Mouse (Mus musculus): ENCODE data around the gene Tnni2. TPM values are rescaled to one million over a fixed set of nuclear protein-coding genes. Genes with fewer than 3 reads are reported as not detected.

Gene Tnni2
- polyA plus RNA-seq, 1 experiment from 2014 or later: 1.2 TPM

GRCm38 (mm10) chr7:142449038-142449617 is 7.5 kb downstream of the Tnni2 start:
- DNase-seq (ENCODE audit: low spot score): no peak
- Histone ChIP-seq H3K27ac (no peak overlapping the region), H3K27me3 (ENCODE audit: insufficient read depth, poor library complexity, severe bottlenecking) (no peaks in the 10 kb centered on the region), H3K9me3 (no peaks in the 10 kb centered on the region), H3K4me1 (replicated peaks) (peaks cover 4% of the 10 kb centered on the region; the same call in 1 of the 2 replicates), H3K4me3 (no peak overlapping the region), H3K36me3 (no peaks in the 10 kb centered on the region)
- WGBS: 80% methylated on average over 6 of the region's 6 CpGs

GRCm38 (mm10) chr7:142454706-142455105 is 13.1 kb downstream of the Tnni2 start:
- Histone ChIP-seq H3K4me3 (no peak overlapping the region), H3K9me3 (no peaks in the 10 kb centered on the region), H3K27ac (peak overlapping the region; percentile 86), H3K36me3 (no peaks in the 10 kb centered on the region), H3K27me3 (ENCODE audit: insufficient read depth, poor library complexity, severe bottlenecking) (no peaks in the 10 kb centered on the region), H3K4me1 (replicated peaks) (peaks cover 53% of the 10 kb centered on the region)
- 15% methylated on average over 1 of the region's 1 CpGs for WGBS
- no peak for DNase-seq (ENCODE audit: low spot score)

- peak overlapping the region; percentile 86 for H3K27ac ChIP-seq
- no peak for DNase-seq (ENCODE audit: low spot score)
- H3K4me1 ChIP-seq (replicated peaks): peaks cover 53% of the 10 kb centered on the region
- H3K4me3 ChIP-seq: no peak overlapping the region
- H3K9me3 ChIP-seq: no peaks in the 10 kb centered on the region
- 42% methylated on average over 2 of the region's 2 CpGs for WGBS
- no peaks in the 10 kb centered on the region for H3K27me3 ChIP-seq (ENCODE audit: insufficient read depth, poor library complexity, severe bottlenecking)
- no peaks in the 10 kb centered on the region for H3K36me3 ChIP-seq
Measured at GRCm38 (mm10) chr7:142455251-142455650, 13.6 kb downstream of the Tnni2 start.

GRCm38 (mm10) chr7:142456806-142457205 is 15.2 kb downstream of the Tnni2 start:
- WGBS: 67% methylated on average over 3 of the region's 3 CpGs
- no peak overlapping the region for H3K4me3 ChIP-seq
- DNase-seq (ENCODE audit: low spot score): no peak
- no peaks in the 10 kb centered on the region for H3K36me3 ChIP-seq
- H3K27ac ChIP-seq: peak overlapping the region; percentile 86
- peaks cover 53% of the 10 kb centered on the region for H3K4me1 ChIP-seq (replicated peaks)
- no peaks in the 10 kb centered on the region for H3K27me3 ChIP-seq (ENCODE audit: insufficient read depth, poor library complexity, severe bottlenecking)
- H3K9me3 ChIP-seq: no peaks in the 10 kb centered on the region

GRCm38 (mm10) chr7:142457227-142457811 is 15.7 kb downstream of the Tnni2 start:
- WGBS: 33% methylated on average over 3 of the region's 3 CpGs
- Histone ChIP-seq H3K27ac (peak overlapping the region; percentile 86), H3K4me3 (no peak overlapping the region), H3K4me1 (replicated peaks) (peaks cover 53% of the 10 kb centered on the region), H3K9me3 (no peaks in the 10 kb centered on the region), H3K27me3 (ENCODE audit: insufficient read depth, poor library complexity, severe bottlenecking) (no peaks in the 10 kb centered on the region), H3K36me3 (no peaks in the 10 kb centered on the region)
- peak; percentile 43 for DNase-seq (ENCODE audit: low spot score)

- H3K27me3 ChIP-seq (ENCODE audit: insufficient read depth, poor library complexity, severe bottlenecking): no peaks in the 10 kb centered on the region
- peak overlapping the region; percentile 86 for H3K27ac ChIP-seq
- DNase-seq (ENCODE audit: low spot score): peak; percentile 49
- H3K4me3 ChIP-seq: no peak overlapping the region
- H3K4me1 ChIP-seq (replicated peaks): peaks cover 53% of the 10 kb centered on the region
- 35% methylated on average over 2 of the region's 2 CpGs for WGBS
- H3K9me3 ChIP-seq: no peaks in the 10 kb centered on the region
- H3K36me3 ChIP-seq: no peaks in the 10 kb centered on the region
Measured at GRCm38 (mm10) chr7:142458026-142458425, 16.4 kb downstream of the Tnni2 start.

- no peaks in the 10 kb centered on the region for H3K9me3 ChIP-seq
- no peak overlapping the region for H3K4me3 ChIP-seq
- 85% methylated on average over 5 of the region's 5 CpGs for WGBS
- DNase-seq (ENCODE audit: low spot score): peak; percentile 3
- peaks cover 52% of the 10 kb centered on the region for H3K4me1 ChIP-seq (replicated peaks)
- H3K27me3 ChIP-seq (ENCODE audit: insufficient read depth, poor library complexity, severe bottlenecking): no peaks in the 10 kb centered on the region
- no peaks in the 10 kb centered on the region for H3K36me3 ChIP-seq
- H3K27ac ChIP-seq: peak overlapping the region; percentile 86
Measured at GRCm38 (mm10) chr7:142458676-142459298, 17.2 kb downstream of the Tnni2 start.

- Histone ChIP-seq H3K36me3 (no peaks in the 10 kb centered on the region), H3K9me3 (no peaks in the 10 kb centered on the region), H3K27me3 (ENCODE audit: insufficient read depth, poor library complexity, severe bottlenecking) (no peaks in the 10 kb centered on the region), H3K4me3 (no peak overlapping the region), H3K4me1 (replicated peaks) (peaks cover 48% of the 10 kb centered on the region), H3K27ac (peak overlapping the region; percentile 86)
- WGBS: 89% methylated on average over 2 of the region's 2 CpGs
- no peak for DNase-seq (ENCODE audit: low spot score)
Measured at GRCm38 (mm10) chr7:142459299-142459691, 17.7 kb downstream of the Tnni2 start.

- WGBS: 91% methylated on average over 7 of the region's 7 CpGs
- Histone ChIP-seq H3K27ac (peak within 1 kb of the TSS; percentile 86), H3K27me3 (ENCODE audit: insufficient read depth, poor library complexity, severe bottlenecking) (0 out of 2 replicates have a peak, but pooled peaks cover 4% of the 10 kb centered on the region), H3K4me1 (replicated peaks) (peaks cover 34% of the 10 kb centered on the region), H3K36me3 (no peaks in the 10 kb centered on the region), H3K4me3 (no peak within 1 kb of the TSS), H3K9me3 (no peaks in the 10 kb centered on the region)
- DNase-seq (ENCODE audit: low spot score): no peak
Measured at GRCm38 (mm10) chr7:142460636-142461077, 19.0 kb downstream of the Tnni2 start, which contains the start of gene Lsp1. Gene Lsp1, plus strand, starts transcription at chr7:142460809.

- Histone ChIP-seq H3K4me3 (no peak overlapping the region), H3K4me1 (replicated peaks) (peaks cover 27% of the 10 kb centered on the region), H3K36me3 (no peaks in the 10 kb centered on the region), H3K9me3 (no peaks in the 10 kb centered on the region), H3K27me3 (ENCODE audit: insufficient read depth, poor library complexity, severe bottlenecking) (0 out of 2 replicates have a peak, but pooled peaks cover 6% of the 10 kb centered on the region), H3K27ac (peak overlapping the region; percentile 30; the same call in 1 of the 2 replicates)
- WGBS: 100% methylated on average over 2 of the region's 2 CpGs
- DNase-seq (ENCODE audit: low spot score): no peak
Measured at GRCm38 (mm10) chr7:142461446-142461845, 19.8 kb downstream of the Tnni2 start.

GRCm38 (mm10) chr7:142462190-142462589 is 20.6 kb downstream of the Tnni2 start:
- peak overlapping the region; percentile 66 for H3K27ac ChIP-seq

GRCm38 (mm10) chr7:142462594-142463078 is 21.0 kb downstream of the Tnni2 start:
- H3K4me1 ChIP-seq (replicated peaks): peaks cover 15% of the 10 kb centered on the region
- no peak overlapping the region for H3K4me3 ChIP-seq
- 66% methylated on average over 4 of the region's 4 CpGs for WGBS
- no peak for DNase-seq (ENCODE audit: low spot score)
- H3K36me3 ChIP-seq: no peaks in the 10 kb centered on the region
- H3K9me3 ChIP-seq: no peaks in the 10 kb centered on the region
- 0 out of 2 replicates have a peak, but pooled peaks cover 6% of the 10 kb centered on the region for H3K27me3 ChIP-seq (ENCODE audit: insufficient read depth, poor library complexity, severe bottlenecking)
- H3K27ac ChIP-seq: peak overlapping the region; percentile 66

More at GRCm38 (mm10) chr7:142462190-142462589, 20.6 kb downstream of the Tnni2 start:
- DNase-seq (ENCODE audit: low spot score): no peak
- H3K27me3 ChIP-seq (ENCODE audit: insufficient read depth, poor library complexity, severe bottlenecking): 0 out of 2 replicates have a peak, but pooled peaks cover 6% of the 10 kb centered on the region
- 89% methylated on average over 6 of the region's 6 CpGs for WGBS
- H3K36me3 ChIP-seq: no peaks in the 10 kb centered on the region
- no peaks in the 10 kb centered on the region for H3K9me3 ChIP-seq
- H3K4me1 ChIP-seq (replicated peaks): peaks cover 19% of the 10 kb centered on the region
- H3K4me3 ChIP-seq: no peak overlapping the region

Data from hindbrain, embryonic 10.5 days (tissue).